Mouse (Mus musculus): ENCODE data around the gene Zfp512b.

- no peak for TF ChIP-seq CTCF (IDR thresholded peaks at IDR 0.05; ENCODE audit: control insufficient read depth, insufficient read depth, insufficient read length)
- TF ChIP-seq MAX (IDR thresholded peaks at IDR 0.05): no peak
- no peak for TF ChIP-seq USF1 (IDR thresholded peaks at IDR 0.05; ENCODE audit: low read depth)
- TF ChIP-seq MYOG (IDR thresholded peaks at IDR 0.05; ENCODE audit: control insufficient read depth, extremely low read depth, insufficient read length): no peak
These were observed 12.4 kb downstream of the Zfp512b start for GRCm38 (mm10) chr2:181580131-181580772.
